Comparison of ENCODE assay signal across 14 mouse cellular contexts in the genomic region with DNA sequence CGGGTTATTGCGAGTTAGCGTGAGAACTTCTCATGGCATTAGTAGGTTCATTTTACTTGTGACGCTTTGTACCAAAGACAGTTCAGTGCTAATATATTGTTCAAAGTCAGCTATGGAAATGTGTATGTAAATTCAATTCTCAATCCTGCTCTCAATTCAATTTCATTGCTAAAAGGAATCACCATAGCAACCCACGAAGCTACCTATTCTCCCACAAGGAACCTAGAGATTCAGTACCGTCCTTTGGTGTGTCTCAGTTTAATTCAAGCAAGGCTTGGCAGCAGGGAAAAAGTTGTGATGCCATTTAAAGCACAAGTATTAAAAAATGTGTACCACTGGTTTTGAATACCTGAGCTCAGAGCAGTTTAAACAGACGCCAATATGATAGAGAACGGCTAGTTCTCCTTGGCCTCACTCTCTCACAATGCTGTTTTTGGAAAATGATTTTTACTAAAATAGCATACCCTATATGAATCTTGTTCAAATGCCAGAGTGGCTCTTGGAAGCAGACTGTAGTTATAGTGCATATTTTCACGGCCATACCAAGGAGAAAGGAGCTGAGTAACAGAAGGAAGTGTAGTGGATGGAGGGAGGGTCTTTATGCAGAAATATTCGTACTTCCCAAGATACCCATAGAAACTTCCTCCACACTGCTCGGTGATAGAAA.
"Had no signal": no experiment of that assay in that cellular context is flagged by ENCODE, and none has a peak within 500 bp of the region (broad histone marks: within the 10 kb centered on the region; RNA-seq: fewer than 3 reads in every experiment).

No protein-coding gene starts in this region.

- H3K27me3 ChIP-seq: liver, embryonic 15.5 days; neural tube, embryonic 12.5 days had no signal

- H3K36me3 ChIP-seq: limb, embryonic 10.5 days; liver, embryonic 15.5 days; neural tube, embryonic 12.5 days had no signal

- DNase-seq: kidney, adult 8-10 months; kidney, postnatal 25 days; lung, adult 2 months; lung, postnatal 36 days; right cerebral cortex, postnatal 14 days; thymus, adult 2 months; thymus, postnatal 25 days had no signal

- ATAC-seq: inflammation-experienced regulatory T-cells, adult 6 months; intestine, postnatal 0 days; lung, postnatal 0 days had no signal

- H3K4me2 ChIP-seq: liver, embryonic 11.5 days; liver, embryonic 15.5 days; neural tube, embryonic 12.5 days had no signal

- H3K9ac ChIP-seq: liver, embryonic 15.5 days; neural tube, embryonic 12.5 days had no signal

- H3K4me3 ChIP-seq: limb, embryonic 10.5 days; liver, embryonic 15.5 days; neural tube, embryonic 12.5 days had no signal

- H3K9me3 ChIP-seq: limb, embryonic 10.5 days; liver, embryonic 15.5 days; neural tube, embryonic 12.5 days had no signal

- H3K4me1 ChIP-seq: limb, embryonic 10.5 days; liver, embryonic 15.5 days; neural tube, embryonic 12.5 days had no signal

- H3K27ac ChIP-seq: limb, embryonic 10.5 days; liver, embryonic 15.5 days; neural tube, embryonic 12.5 days had no signal
